Mouse (Mus musculus): Measurements from ENCODE around the gene Mmgt1. TPM values are rescaled to one million over a fixed set of nuclear protein-coding genes. Genes with fewer than 3 reads are reported as not detected.

Gene Mmgt1
- polyA plus RNA-seq (2014; fragmentation: Nextera tagmentation; extraction: Ambion mirVana), result 25.4 and 25.6 TPM in 2 replicates

GRCm38 (mm10) chrX:56597887-56598640, at the start of gene Mmgt1:
TSS of gene Mmgt1 (minus strand) at chrX:56598069.
- no peaks in the 10 kb centered on the region for H3K36me3 ChIP-seq (ENCODE audit: control insufficient read depth, insufficient read depth, low read length)
- peak within 1 kb of the TSS; percentile 60 for H3K4me2 ChIP-seq (ENCODE audit: low read depth, low read length)
- peak within 1 kb of the TSS; percentile 77 for H3K27ac ChIP-seq (replicated peaks; ENCODE audit: low read depth, low read length)
- WGBS, result 25% methylated on average over 43 of the region's 44 CpGs
- H3K4me3 ChIP-seq (ENCODE audit: low read depth, low read length), result peak within 1 kb of the TSS; percentile 64
- H3K9me3 ChIP-seq (ENCODE audit: control insufficient read depth, low read length), result no peaks in the 10 kb centered on the region
- H3K27me3 ChIP-seq (replicated peaks; ENCODE audit: control insufficient read depth, insufficient read depth, low read length), result no peaks in the 10 kb centered on the region
- peak within 1 kb of the TSS; percentile 83 for H3K9ac ChIP-seq (ENCODE audit: low read depth, low read length)
- no peaks in the 10 kb centered on the region; the same call in 1 of the 2 replicates for H3K4me1 ChIP-seq (ENCODE audit: control insufficient read depth, insufficient read depth, low read length)
- DNase-seq (ENCODE audit: low spot score) (peak; percentile 97), ATAC-seq (ENCODE audit: low read depth) (peak; percentile 99)

- Histone ChIP-seq H3K4me1 (ENCODE audit: control insufficient read depth, insufficient read depth, low read length) (no peaks in the 10 kb centered on the region), H3K36me3 (ENCODE audit: control insufficient read depth, insufficient read depth, low read length) (no peaks in the 10 kb centered on the region; the same call in 1 of the 2 replicates), H3K9ac (ENCODE audit: low read depth, low read length) (no peak overlapping the region), H3K4me2 (ENCODE audit: low read depth, low read length) (no peak overlapping the region), H3K27me3 (replicated peaks; ENCODE audit: control insufficient read depth, insufficient read depth, low read length) (no peaks in the 10 kb centered on the region), H3K27ac (replicated peaks; ENCODE audit: low read depth, low read length) (no peak overlapping the region), H3K9me3 (ENCODE audit: control insufficient read depth, low read length) (no peaks in the 10 kb centered on the region), H3K4me3 (ENCODE audit: low read depth, low read length) (no peak overlapping the region)
- ATAC-seq (ENCODE audit: low read depth) (no peak), DNase-seq (ENCODE audit: low spot score) (no peak)
- WGBS, result 6% methylated on average over 1 of the region's 1 CpGs
Measured at GRCm38 (mm10) chrX:56640066-56640465, 42.2 kb upstream of the Mmgt1 start.

DNA sequence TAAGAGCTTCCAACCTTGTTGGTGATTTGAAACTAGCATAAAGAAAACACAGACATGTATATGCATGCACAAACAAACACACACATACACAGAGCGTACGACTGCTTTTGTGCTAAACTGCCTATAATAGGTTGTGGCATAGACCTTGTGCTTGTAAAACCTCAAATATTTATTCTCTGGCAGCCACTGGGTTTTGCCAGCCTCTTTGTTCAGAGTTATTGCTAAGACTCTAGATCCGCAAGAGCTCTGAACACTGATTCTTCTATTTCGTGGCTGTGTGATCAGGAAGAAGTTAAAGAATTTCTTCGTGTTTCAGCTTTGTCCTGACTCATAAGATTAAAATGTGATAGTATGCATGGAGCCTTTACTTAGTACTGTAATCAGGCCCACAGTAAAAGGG, 38.3 kb upstream of the Mmgt1 start:
- DNase-seq (ENCODE audit: low spot score) (no peak), ATAC-seq (ENCODE audit: low read depth) (0 out of 2 replicates have a peak, but pooled peaks have one; percentile 22)
- Histone ChIP-seq H3K9me3 (ENCODE audit: control insufficient read depth, low read length) (no peaks in the 10 kb centered on the region), H3K9ac (ENCODE audit: low read depth, low read length) (no peak overlapping the region), H3K4me1 (ENCODE audit: control insufficient read depth, insufficient read depth, low read length) (no peaks in the 10 kb centered on the region), H3K36me3 (ENCODE audit: control insufficient read depth, insufficient read depth, low read length) (no peaks in the 10 kb centered on the region; the same call in 1 of the 2 replicates), H3K4me2 (ENCODE audit: low read depth, low read length) (no peak overlapping the region), H3K4me3 (ENCODE audit: low read depth, low read length) (no peak overlapping the region), H3K27ac (replicated peaks; ENCODE audit: low read depth, low read length) (no peak overlapping the region), H3K27me3 (replicated peaks; ENCODE audit: control insufficient read depth, insufficient read depth, low read length) (no peaks in the 10 kb centered on the region)
- 76% methylated on average over 5 of the region's 5 CpGs for WGBS

- Histone ChIP-seq H3K4me3 (ENCODE audit: low read depth, low read length) (no peak overlapping the region), H3K9me3 (ENCODE audit: control insufficient read depth, low read length) (no peaks in the 10 kb centered on the region), H3K4me2 (ENCODE audit: low read depth, low read length) (no peak overlapping the region), H3K36me3 (ENCODE audit: control insufficient read depth, insufficient read depth, low read length) (no peaks in the 10 kb centered on the region), H3K27ac (replicated peaks; ENCODE audit: low read depth, low read length) (no peak overlapping the region), H3K9ac (ENCODE audit: low read depth, low read length) (no peak overlapping the region), H3K27me3 (replicated peaks; ENCODE audit: control insufficient read depth, insufficient read depth, low read length) (no peaks in the 10 kb centered on the region), H3K4me1 (ENCODE audit: control insufficient read depth, insufficient read depth, low read length) (no peaks in the 10 kb centered on the region)
- ATAC-seq (ENCODE audit: low read depth) (no peak), DNase-seq (ENCODE audit: low spot score) (no peak)
- WGBS, result 82% methylated on average over 2 of the region's 2 CpGs
Measured at GRCm38 (mm10) chrX:56615236-56615635, 17.4 kb upstream of the Mmgt1 start.

GRCm38 (mm10) chrX:56610318-56610694, 12.4 kb upstream of the Mmgt1 start:
- Histone ChIP-seq H3K36me3 (ENCODE audit: control insufficient read depth, insufficient read depth, low read length) (no peaks in the 10 kb centered on the region), H3K4me2 (ENCODE audit: low read depth, low read length) (peak overlapping the region; percentile 59), H3K27me3 (replicated peaks; ENCODE audit: control insufficient read depth, insufficient read depth, low read length) (no peaks in the 10 kb centered on the region), H3K4me1 (ENCODE audit: control insufficient read depth, insufficient read depth, low read length) (no peaks in the 10 kb centered on the region), H3K27ac (replicated peaks; ENCODE audit: low read depth, low read length) (peak overlapping the region; percentile 70), H3K4me3 (ENCODE audit: low read depth, low read length) (peak overlapping the region; percentile 61), H3K9me3 (ENCODE audit: control insufficient read depth, low read length) (no peaks in the 10 kb centered on the region), H3K9ac (ENCODE audit: low read depth, low read length) (peak overlapping the region; percentile 68)
- DNase-seq (ENCODE audit: low spot score), result peak; percentile 5
- ATAC-seq (ENCODE audit: low read depth), result peak; percentile 31; the same call in 1 of the 2 replicates
- 12% methylated on average over 13 of the region's 13 CpGs for WGBS

DNA sequence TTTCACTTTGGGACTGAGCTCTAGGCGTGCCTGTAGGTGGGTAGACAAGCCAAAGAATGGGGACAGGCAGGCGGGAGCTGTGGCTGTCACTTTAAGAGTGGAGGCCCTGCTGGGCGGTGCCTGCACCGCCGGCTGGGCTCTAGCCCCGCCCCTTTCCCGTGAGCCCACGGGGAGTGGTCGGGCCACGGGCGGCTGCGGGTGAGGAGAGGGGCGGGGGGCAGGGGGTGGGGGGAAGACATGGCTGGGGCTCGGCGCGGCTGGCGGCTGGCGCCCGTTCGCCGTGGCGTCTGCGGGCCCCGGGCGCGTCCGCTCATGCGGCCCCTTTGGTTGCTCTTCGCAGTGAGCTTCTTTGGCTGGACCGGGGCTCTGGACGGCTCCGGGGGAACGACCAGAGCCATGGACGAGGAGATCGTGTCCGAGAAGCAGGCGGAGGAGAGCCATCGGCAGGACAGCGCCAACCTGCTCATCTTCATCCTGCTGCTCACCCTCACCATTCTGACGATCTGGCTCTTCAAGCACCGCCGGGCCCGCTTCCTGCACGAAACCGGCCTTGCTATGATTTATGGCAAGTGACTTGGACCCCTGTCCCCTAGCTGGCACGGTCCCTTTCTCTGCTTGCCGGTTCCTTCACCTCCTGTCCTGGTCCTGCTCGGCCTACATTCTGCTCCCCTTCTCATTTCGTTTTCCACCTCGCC, 11.9 kb upstream of the Mmgt1 start, which contains the start of gene Slc9a6:
Gene Slc9a6 (plus strand): TSS at position 135 of the 695 bp plus-strand sequence.
- peak within 1 kb of the TSS; percentile 59 for H3K4me2 ChIP-seq (ENCODE audit: low read depth, low read length)
- peak; percentile 97 for ATAC-seq (ENCODE audit: low read depth)

DNA sequence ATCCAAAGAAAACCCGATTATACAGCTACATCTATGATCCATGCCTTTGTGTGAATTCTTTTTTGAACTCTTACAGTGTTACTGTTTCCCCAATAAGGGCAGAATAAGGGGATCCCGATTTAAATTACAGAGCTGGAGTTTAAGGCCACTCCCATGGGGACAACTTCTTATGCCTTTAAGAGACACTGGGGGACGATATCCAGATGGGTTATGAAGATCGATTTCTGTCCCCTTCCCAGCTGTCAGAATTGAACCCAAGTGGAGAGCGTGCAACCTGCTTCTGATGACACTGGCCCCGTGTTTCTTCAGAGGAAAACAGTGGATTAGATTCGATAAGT, 11.4 kb upstream of the Mmgt1 start:
- WGBS, result 28% methylated on average over 7 of the region's 7 CpGs
- peak overlapping the region; percentile 59 for H3K4me2 ChIP-seq (ENCODE audit: low read depth, low read length)
- H3K9ac ChIP-seq (ENCODE audit: low read depth, low read length), result peak overlapping the region; percentile 68
- no peaks in the 10 kb centered on the region for H3K27me3 ChIP-seq (replicated peaks; ENCODE audit: control insufficient read depth, insufficient read depth, low read length)
- H3K27ac ChIP-seq (replicated peaks; ENCODE audit: low read depth, low read length), result no peak overlapping the region
- no peak for DNase-seq (ENCODE audit: low spot score)
- H3K4me1 ChIP-seq (ENCODE audit: control insufficient read depth, insufficient read depth, low read length), result no peaks in the 10 kb centered on the region
- no peaks in the 10 kb centered on the region for H3K9me3 ChIP-seq (ENCODE audit: control insufficient read depth, low read length)
- peak; percentile 32 for ATAC-seq (ENCODE audit: low read depth)
- peak overlapping the region; percentile 61 for H3K4me3 ChIP-seq (ENCODE audit: low read depth, low read length)
- no peaks in the 10 kb centered on the region for H3K36me3 ChIP-seq (ENCODE audit: control insufficient read depth, insufficient read depth, low read length)

More for the DNA sequence above, 11.9 kb upstream of the Mmgt1 start, which contains the start of gene Slc9a6:
- Histone ChIP-seq H3K4me1 (ENCODE audit: control insufficient read depth, insufficient read depth, low read length) (no peaks in the 10 kb centered on the region), H3K9me3 (ENCODE audit: control insufficient read depth, low read length) (no peaks in the 10 kb centered on the region), H3K4me3 (ENCODE audit: low read depth, low read length) (peak within 1 kb of the TSS; percentile 61), H3K27ac (replicated peaks; ENCODE audit: low read depth, low read length) (peak within 1 kb of the TSS; percentile 70), H3K9ac (ENCODE audit: low read depth, low read length) (peak within 1 kb of the TSS; percentile 68), H3K27me3 (replicated peaks; ENCODE audit: control insufficient read depth, insufficient read depth, low read length) (no peaks in the 10 kb centered on the region), H3K36me3 (ENCODE audit: control insufficient read depth, insufficient read depth, low read length) (no peaks in the 10 kb centered on the region)
- peak; percentile 91 for DNase-seq (ENCODE audit: low spot score)
- WGBS, result 10% methylated on average over 13 of the region's 50 CpGs

DNA sequence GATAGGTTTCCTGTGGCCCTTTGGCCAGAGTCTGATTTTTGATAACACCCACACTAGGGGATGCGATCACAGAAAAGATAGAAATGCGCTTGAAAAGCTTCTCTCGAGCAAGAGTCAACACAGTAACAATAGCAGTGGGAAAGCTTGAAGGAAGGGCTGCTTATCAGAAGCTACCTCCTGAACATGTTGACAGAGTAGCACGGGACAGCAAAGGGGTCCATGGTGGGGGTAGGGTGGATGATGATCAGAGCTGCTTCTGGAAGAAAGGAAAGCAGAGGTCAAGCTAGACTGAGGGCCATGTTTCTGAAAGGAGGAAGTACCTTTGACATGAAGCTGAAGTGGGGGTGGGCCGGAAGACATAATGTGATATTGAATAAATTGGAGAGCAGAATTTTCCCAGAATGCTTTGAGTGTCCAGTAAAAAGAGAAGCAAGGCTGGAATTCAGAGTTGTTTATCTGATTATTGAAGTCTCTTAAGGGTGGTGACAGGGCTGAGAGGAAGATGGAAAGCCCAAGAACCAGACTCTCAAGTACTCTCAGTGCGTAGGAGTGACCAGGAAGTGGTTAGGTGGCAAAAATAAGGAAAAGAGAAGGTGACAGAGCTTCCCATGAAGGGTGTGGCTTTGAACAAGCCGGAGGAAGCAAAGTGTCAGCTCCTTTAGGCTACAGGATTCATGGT, 9.3 kb upstream of the Mmgt1 start:
- H3K4me2 ChIP-seq (ENCODE audit: low read depth, low read length), result no peak overlapping the region
- no peaks in the 10 kb centered on the region for H3K9me3 ChIP-seq (ENCODE audit: control insufficient read depth, low read length)
- WGBS, result 77% methylated on average over 7 of the region's 7 CpGs
- H3K27ac ChIP-seq (replicated peaks; ENCODE audit: low read depth, low read length), result no peak overlapping the region
- H3K4me1 ChIP-seq (ENCODE audit: control insufficient read depth, insufficient read depth, low read length), result no peaks in the 10 kb centered on the region
- no peak for DNase-seq (ENCODE audit: low spot score)
- no peak overlapping the region for H3K4me3 ChIP-seq (ENCODE audit: low read depth, low read length)
- no peak for ATAC-seq (ENCODE audit: low read depth)
- no peaks in the 10 kb centered on the region for H3K27me3 ChIP-seq (replicated peaks; ENCODE audit: control insufficient read depth, insufficient read depth, low read length)
- no peaks in the 10 kb centered on the region for H3K36me3 ChIP-seq (ENCODE audit: control insufficient read depth, insufficient read depth, low read length)
- no peak overlapping the region for H3K9ac ChIP-seq (ENCODE audit: low read depth, low read length)

Data from embryonic facial prominence, embryonic 14.5 days (tissue).